Mouse (Mus musculus): ENCODE measurements at regions not wholly inside any gene's neighbourhood (a gene's known extent, or its start where the extent isn't known, plus 50 kb on each side); places are given as distances from the start of the nearest gene placed in this dataset.

GRCm38 (mm10) chrX:49387439-49387838, 76.3 kb upstream of the Arhgap36 start:
- H3K4me1 ChIP-seq (ENCODE audit: control insufficient read depth, insufficient read depth, low read length), result no peaks in the 10 kb centered on the region
- H3K4me2 ChIP-seq (ENCODE audit: low read length), result no peak overlapping the region
- ATAC-seq (ENCODE audit: low FRiP score, low TSS enrichment), result no peak
- H3K9me3 ChIP-seq (ENCODE audit: control insufficient read depth, low read length), result no peaks in the 10 kb centered on the region
- H3K9ac ChIP-seq (replicated peaks; ENCODE audit: low read length), result no peak overlapping the region
- WGBS, result 51% methylated on average over 7 of the region's 7 CpGs
- no peak overlapping the region for H3K4me3 ChIP-seq (replicated peaks; ENCODE audit: low read depth, low read length)
- no peaks in the 10 kb centered on the region for H3K27me3 ChIP-seq (ENCODE audit: control insufficient read depth, insufficient read depth, low read length)
- no peaks in the 10 kb centered on the region for H3K36me3 ChIP-seq (ENCODE audit: control insufficient read depth, insufficient read depth, low read length)
- H3K27ac ChIP-seq (replicated peaks; ENCODE audit: low read depth, low read length), result no peak overlapping the region
- DNase-seq, result no peak

GRCm38 (mm10) chrX:49377067-49377466, 86.7 kb upstream of the Arhgap36 start:
- DNase-seq (peak; percentile 66), ATAC-seq (ENCODE audit: low FRiP score, low TSS enrichment) (no peak)
- no peak overlapping the region for H3K27ac ChIP-seq (replicated peaks; ENCODE audit: low read depth, low read length)
- no peaks in the 10 kb centered on the region for H3K9me3 ChIP-seq (ENCODE audit: control insufficient read depth, low read length)
- no peak overlapping the region for H3K4me3 ChIP-seq (replicated peaks; ENCODE audit: low read depth, low read length)
- no peaks in the 10 kb centered on the region for H3K36me3 ChIP-seq (ENCODE audit: control insufficient read depth, insufficient read depth, low read length)
- H3K27me3 ChIP-seq (ENCODE audit: control insufficient read depth, insufficient read depth, low read length), result no peaks in the 10 kb centered on the region
- H3K4me2 ChIP-seq (ENCODE audit: low read length), result no peak overlapping the region
- H3K9ac ChIP-seq (replicated peaks; ENCODE audit: low read length), result no peak overlapping the region
- 29% methylated on average over 8 of the region's 8 CpGs for WGBS
- H3K4me1 ChIP-seq (ENCODE audit: control insufficient read depth, insufficient read depth, low read length), result no peaks in the 10 kb centered on the region

GRCm38 (mm10) chrX:49370384-49370783, 82.3 kb upstream of the Enox2 start:
- ATAC-seq (ENCODE audit: low FRiP score, low TSS enrichment) (no peak), DNase-seq (no peak)
- H3K27ac ChIP-seq (replicated peaks; ENCODE audit: low read depth, low read length), result no peak overlapping the region
- no peak overlapping the region for H3K4me3 ChIP-seq (replicated peaks; ENCODE audit: low read depth, low read length)
- H3K4me1 ChIP-seq (ENCODE audit: control insufficient read depth, insufficient read depth, low read length), result no peaks in the 10 kb centered on the region
- no peaks in the 10 kb centered on the region for H3K9me3 ChIP-seq (ENCODE audit: control insufficient read depth, low read length)
- no peaks in the 10 kb centered on the region for H3K27me3 ChIP-seq (ENCODE audit: control insufficient read depth, insufficient read depth, low read length)
- 62% methylated on average over 2 of the region's 2 CpGs for WGBS
- H3K4me2 ChIP-seq (ENCODE audit: low read length), result no peak overlapping the region
- H3K9ac ChIP-seq (replicated peaks; ENCODE audit: low read length), result no peak overlapping the region
- no peaks in the 10 kb centered on the region for H3K36me3 ChIP-seq (ENCODE audit: control insufficient read depth, insufficient read depth, low read length)

- H3K4me2 ChIP-seq (ENCODE audit: low read length), result no peak overlapping the region
- no peaks in the 10 kb centered on the region for H3K36me3 ChIP-seq (ENCODE audit: control insufficient read depth, insufficient read depth, low read length)
- H3K4me1 ChIP-seq (ENCODE audit: control insufficient read depth, insufficient read depth, low read length), result no peaks in the 10 kb centered on the region
- H3K4me3 ChIP-seq (replicated peaks; ENCODE audit: low read depth, low read length), result no peak overlapping the region
- H3K27me3 ChIP-seq (ENCODE audit: control insufficient read depth, insufficient read depth, low read length), result no peaks in the 10 kb centered on the region
- H3K9me3 ChIP-seq (ENCODE audit: control insufficient read depth, low read length), result no peaks in the 10 kb centered on the region
- no peak overlapping the region for H3K9ac ChIP-seq (replicated peaks; ENCODE audit: low read length)
- no peak for ATAC-seq (ENCODE audit: low FRiP score, low TSS enrichment)
- WGBS, result 50% methylated on average over 9 of the region's 9 CpGs
- no peak overlapping the region for H3K27ac ChIP-seq (replicated peaks; ENCODE audit: low read depth, low read length)
- peak; percentile 3 for DNase-seq
Measured at GRCm38 (mm10) chrX:49369404-49369803, 81.3 kb upstream of the Enox2 start.

- no peak for ATAC-seq (ENCODE audit: low FRiP score, low TSS enrichment)
Measured at GRCm38 (mm10) chrX:49346451-49346850, 58.4 kb upstream of the Enox2 start.

More at GRCm38 (mm10) chrX:49346451-49346850, 58.4 kb upstream of the Enox2 start:
- Histone ChIP-seq H3K27me3 (ENCODE audit: control insufficient read depth, insufficient read depth, low read length) (no peaks in the 10 kb centered on the region), H3K36me3 (ENCODE audit: control insufficient read depth, insufficient read depth, low read length) (no peaks in the 10 kb centered on the region), H3K9me3 (ENCODE audit: control insufficient read depth, low read length) (no peaks in the 10 kb centered on the region), H3K4me1 (ENCODE audit: control insufficient read depth, insufficient read depth, low read length) (no peaks in the 10 kb centered on the region), H3K4me2 (ENCODE audit: low read length) (no peak overlapping the region), H3K4me3 (replicated peaks; ENCODE audit: low read depth, low read length) (no peak overlapping the region), H3K9ac (replicated peaks; ENCODE audit: low read length) (no peak overlapping the region), H3K27ac (replicated peaks; ENCODE audit: low read depth, low read length) (no peak overlapping the region)
- peak; percentile 64 for DNase-seq

Measured in midbrain, embryonic 14.5 days (tissue).